ENCODE assay signal across 9 mouse cellular contexts in the genomic region with DNA sequence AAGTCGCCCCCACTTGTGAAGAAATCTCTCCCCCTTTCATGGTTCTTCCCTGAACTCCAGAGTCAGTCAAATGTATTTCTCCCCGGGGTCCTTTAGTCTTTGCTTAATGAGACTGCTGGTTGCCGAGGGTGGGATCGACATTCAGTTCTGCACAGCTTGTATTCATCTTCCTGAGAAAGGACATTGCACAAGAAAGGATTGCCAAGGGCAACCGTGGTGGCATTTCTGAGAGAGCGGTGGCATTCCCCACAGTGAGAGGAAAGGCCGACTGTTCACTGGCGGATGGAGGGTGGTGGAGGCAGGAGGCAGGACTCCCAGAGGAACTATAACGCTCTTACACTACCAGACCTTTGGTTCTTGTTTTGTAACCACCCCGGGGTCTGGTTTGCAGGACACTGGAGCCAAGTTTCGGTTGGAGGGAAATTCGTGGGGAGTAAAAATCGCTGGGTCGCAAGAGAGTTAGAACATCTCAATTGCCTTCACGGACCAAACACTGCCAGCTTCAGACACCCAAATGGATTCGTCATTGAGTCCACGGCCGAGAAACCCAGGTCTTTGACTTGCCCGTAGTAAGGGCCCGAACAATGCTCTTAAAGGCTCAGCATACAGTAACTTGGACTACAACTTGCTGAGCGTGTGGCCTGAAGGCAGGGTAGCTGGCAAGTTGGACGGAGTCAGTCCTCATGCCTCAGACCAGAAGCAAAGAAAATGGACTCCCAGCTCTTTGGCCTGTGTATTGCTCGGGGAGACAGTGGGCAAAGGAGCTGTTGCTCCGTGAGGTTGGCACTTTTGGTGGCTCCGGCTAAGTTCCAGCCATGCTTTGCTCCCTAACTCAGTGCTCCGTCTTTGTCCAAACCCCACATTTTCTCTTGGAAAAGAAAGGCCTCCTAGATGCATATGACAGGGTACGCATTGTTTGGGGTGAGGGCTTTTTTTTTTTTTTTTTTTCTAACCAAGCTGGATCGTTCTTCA.
DNase-seq lines count a peak whose midpoint lies in the region; ATAC-seq and TF ChIP-seq lines count a peak whose summit lies in the region.
"Had no signal": no experiment of that assay in that cellular context is flagged by ENCODE, and none has a peak within 500 bp of the region (broad histone marks: within the 10 kb centered on the region; RNA-seq: fewer than 3 reads in every experiment).

No protein-coding gene starts in this region.

- H3K9me3 ChIP-seq in kidney, embryonic 15.5 days (replicated peaks), result no peaks in the 10 kb centered on the region
- H3K9me3 ChIP-seq in forebrain, postnatal 0 days (ENCODE audit: low read length), result no peaks in the 10 kb centered on the region
- no peaks in the 10 kb centered on the region for H3K9me3 ChIP-seq in liver, postnatal 0 days (ENCODE audit: low read length)
- H3K9me3 ChIP-seq in lung, postnatal 0 days (ENCODE audit: low read length), result no peaks in the 10 kb centered on the region
- H3K9me3 ChIP-seq: lung, embryonic 15.5 days had no signal

- H3K9ac ChIP-seq in kidney, embryonic 15.5 days, result no peak overlapping the region
- no peak overlapping the region for H3K9ac ChIP-seq in forebrain, postnatal 0 days
- no peak overlapping the region for H3K9ac ChIP-seq in liver, postnatal 0 days (replicated peaks)
- H3K9ac ChIP-seq in lung, postnatal 0 days (replicated peaks; ENCODE audit: low read depth), result no peak overlapping the region
- H3K9ac ChIP-seq: lung, embryonic 15.5 days had no signal

- H3K27me3 ChIP-seq in kidney, adult 2 months (replicated peaks; ENCODE audit: control insufficient read depth, insufficient read depth, low read length), result no peaks in the 10 kb centered on the region
- no peaks in the 10 kb centered on the region for H3K27me3 ChIP-seq in kidney, embryonic 15.5 days
- H3K27me3 ChIP-seq in forebrain, postnatal 0 days (ENCODE audit: insufficient read depth, low read length), result no peaks in the 10 kb centered on the region
- H3K27me3 ChIP-seq in liver, postnatal 0 days (ENCODE audit: insufficient read depth, low read length), result no peaks in the 10 kb centered on the region
- H3K27me3 ChIP-seq in lung, postnatal 0 days (replicated peaks; ENCODE audit: insufficient read depth, low read length), result no peaks in the 10 kb centered on the region
- H3K27me3 ChIP-seq: lung, embryonic 15.5 days had no signal

- H3K27ac ChIP-seq in kidney, adult 2 months (ENCODE audit: insufficient read depth, low read depth, low read length), result no peak overlapping the region
- H3K27ac ChIP-seq in kidney, embryonic 15.5 days, result no peak overlapping the region
- peak overlapping the region; percentile 62 for H3K27ac ChIP-seq in forebrain, postnatal 0 days (ENCODE audit: low read depth, low read length)
- 0 out of 2 replicates have a peak overlapping the region, but pooled peaks have one; percentile 24 for H3K27ac ChIP-seq in olfactory bulb, adult 2 months (ENCODE audit: insufficient read depth, low read depth, low read length)
- no peak overlapping the region for H3K27ac ChIP-seq in liver, postnatal 0 days (ENCODE audit: low read depth)
- no peak overlapping the region for H3K27ac ChIP-seq in lung, postnatal 0 days (ENCODE audit: low read length)
- H3K27ac ChIP-seq: lung, embryonic 15.5 days had no signal

- no peaks in the 10 kb centered on the region for H3K36me3 ChIP-seq in kidney, adult 2 months (ENCODE audit: control insufficient read depth, insufficient read depth, low read length)
- no peaks in the 10 kb centered on the region for H3K36me3 ChIP-seq in kidney, embryonic 15.5 days
- H3K36me3 ChIP-seq in forebrain, postnatal 0 days (ENCODE audit: insufficient read depth), result no peaks in the 10 kb centered on the region
- no peaks in the 10 kb centered on the region for H3K36me3 ChIP-seq in liver, postnatal 0 days (replicated peaks; ENCODE audit: insufficient read depth, low read length)
- no peaks in the 10 kb centered on the region for H3K36me3 ChIP-seq in lung, postnatal 0 days (ENCODE audit: insufficient read depth, low read length)
- H3K36me3 ChIP-seq: lung, embryonic 15.5 days had no signal

- no peak for ATAC-seq in kidney, embryonic 15.5 days (replicated peaks; ENCODE audit: low FRiP score)
- peak; percentile 90 for ATAC-seq in forebrain, postnatal 0 days
- ATAC-seq in liver, postnatal 0 days, result no peak
- no peak for ATAC-seq in lung, postnatal 0 days

- no peak for TF ChIP-seq POLR2A in kidney, adult 2 months (IDR thresholded peaks at IDR 0.05; ENCODE audit: low read depth, low read length)
- TF ChIP-seq POLR2A in olfactory bulb, adult 2 months (IDR thresholded peaks at IDR 0.05; ENCODE audit: insufficient read depth, low read depth, low read length), result no peak

- 93% methylated on average over 28 of the region's 28 CpGs for WGBS in kidney, adult 2 months
- 87% methylated on average over 28 of the region's 28 CpGs for WGBS in kidney, embryonic 15.5 days
- WGBS in forebrain, postnatal 0 days, result 27% methylated on average over 28 of the region's 28 CpGs
- 61% methylated on average over 28 of the region's 28 CpGs for WGBS in olfactory bulb, adult 2 months
- 84% methylated on average over 28 of the region's 28 CpGs for WGBS in liver, postnatal 0 days (ENCODE audit: insufficient replicate concordance)
- WGBS in lung, postnatal 0 days, result 91% methylated on average over 28 of the region's 28 CpGs

- no peak overlapping the region for H3K4me3 ChIP-seq in kidney, adult 2 months (ENCODE audit: insufficient read depth, low read depth, low read length)
- no peak overlapping the region for H3K4me3 ChIP-seq in kidney, embryonic 15.5 days (replicated peaks)
- no peak overlapping the region for H3K4me3 ChIP-seq in forebrain, postnatal 0 days (ENCODE audit: low read depth, low read length)
- no peak overlapping the region for H3K4me3 ChIP-seq in olfactory bulb, adult 2 months (ENCODE audit: insufficient read depth, low read depth, low read length)
- no peak overlapping the region for H3K4me3 ChIP-seq in liver, postnatal 0 days (ENCODE audit: low read depth, low read length)
- H3K4me3 ChIP-seq in lung, postnatal 0 days (ENCODE audit: low read depth, low read length), result no peak overlapping the region
- H3K4me3 ChIP-seq: lung, embryonic 15.5 days had no signal

- no peaks in the 10 kb centered on the region for H3K4me1 ChIP-seq in kidney, adult 2 months (ENCODE audit: control insufficient read depth, insufficient read depth, low read length)
- no peaks in the 10 kb centered on the region for H3K4me1 ChIP-seq in kidney, embryonic 15.5 days
- H3K4me1 ChIP-seq in forebrain, postnatal 0 days (ENCODE audit: insufficient read depth), result no peaks in the 10 kb centered on the region
- H3K4me1 ChIP-seq in olfactory bulb, adult 2 months (ENCODE audit: control insufficient read depth, insufficient read depth, low read length), result no peaks in the 10 kb centered on the region
- no peaks in the 10 kb centered on the region for H3K4me1 ChIP-seq in liver, postnatal 0 days (ENCODE audit: insufficient read depth)
- H3K4me1 ChIP-seq in lung, postnatal 0 days (ENCODE audit: insufficient read depth, low read depth, low read length), result no peaks in the 10 kb centered on the region
- H3K4me1 ChIP-seq: lung, embryonic 15.5 days had no signal

- peak; percentile 1 for DNase-seq in kidney, adult 2 months
- DNase-seq in forebrain, postnatal 0 days, result peak; percentile 67
- DNase-seq in left cerebral cortex, adult 9 months (ENCODE audit: low spot score in 2 of 2), result peak; percentile 13 to 34
- DNase-seq in liver, postnatal 0 days, result no peak
- no peak for DNase-seq in lung, postnatal 10 days
- no peak for DNase-seq in lung, postnatal 0 days (ENCODE audit: low spot score)

- TF ChIP-seq CTCF in kidney, adult 2 months (conservative IDR thresholded peaks at IDR 0.05; ENCODE audit: insufficient read depth, insufficient read length, low read depth, low read length), result no peak
- no peak for TF ChIP-seq CTCF in forebrain, postnatal 0 days (IDR thresholded peaks at IDR 0.05; ENCODE audit: low read depth)
- TF ChIP-seq CTCF in olfactory bulb, adult 2 months (IDR thresholded peaks at IDR 0.05; ENCODE audit: insufficient read depth, low read depth, low read length), result no peak
- no peak for TF ChIP-seq CTCF in liver, postnatal 0 days (IDR thresholded peaks at IDR 0.05; ENCODE audit: low read depth)
- TF ChIP-seq CTCF in lung, postnatal 0 days (IDR thresholded peaks at IDR 0.05), result no peak

- H3K4me2 ChIP-seq in kidney, embryonic 15.5 days, result no peak overlapping the region
- H3K4me2 ChIP-seq in forebrain, postnatal 0 days (ENCODE audit: low read depth), result no peak overlapping the region
- no peak overlapping the region for H3K4me2 ChIP-seq in liver, postnatal 0 days (ENCODE audit: low read depth, low read length)
- no peak overlapping the region for H3K4me2 ChIP-seq in lung, postnatal 0 days (replicated peaks; ENCODE audit: low read depth, low read length)
- H3K4me2 ChIP-seq: lung, embryonic 15.5 days had no signal

- TF ChIP-seq EP300 in liver, postnatal 0 days (IDR thresholded peaks at IDR 0.05; ENCODE audit: low read depth), result no peak
- no peak for TF ChIP-seq EP300 in lung, postnatal 0 days (IDR thresholded peaks at IDR 0.05)

Comparison
In these comparisons a context has a peak if more than half of its experiments do, and no peak if none do; other contexts are left out.
1. DNase-seq: peak in kidney, adult 2 months (single experiment), forebrain, postnatal 0 days (single experiment) and left cerebral cortex, adult 9 months (2 of 2); none in liver, postnatal 0 days (single experiment), lung, postnatal 10 days (single experiment) and lung, postnatal 0 days (single experiment).
2. H3K27ac ChIP-seq: peak in forebrain, postnatal 0 days (single experiment) and olfactory bulb, adult 2 months (single experiment); none in kidney, adult 2 months (single experiment), kidney, embryonic 15.5 days (single experiment), liver, postnatal 0 days (single experiment) and lung, postnatal 0 days (single experiment).